Mouse (Mus musculus) hindbrain, embryonic 10.5 days (tissue): ENCODE results near the gene Sugp1. TPM values are rescaled to one million over a fixed set of nuclear protein-coding genes. Genes with fewer than 3 reads are reported as not detected.

Experiments
- polyA plus RNA-seq: library from polyadenylated mRNA; unstranded; fragments of >200 nt; fragmentation: Nextera tagmentation; extraction: Ambion mirVana; gene quantifications from 2 replicates; pipeline ENCODE4 v1.2.1, GENCODE M21; 2016

Sugp1 gene
- polyA plus RNA-seq, 1 experiment from 2014 or later, result 54.2 TPM

Other genes starting within 250 kb of the Sugp1 start
- gene Gmip, start 234.1 kb upstream of the Sugp1 start, polyA plus RNA-seq, result 10.4 and 16.5 TPM in 2 replicates
- gene Lpar2, start 220.4 kb upstream of the Sugp1 start, polyA plus RNA-seq, result 0.63 and 0.73 TPM in 2 replicates
- gene Pbx4, start 210.3 kb upstream of the Sugp1 start, polyA plus RNA-seq, result 39.8 and 49.9 TPM in 2 replicates
- gene Cilp2, start 155.1 kb upstream of the Sugp1 start, polyA plus RNA-seq, result 0.44 and 0.47 TPM in 2 replicates
- gene Tssk6, start 140.6 kb upstream of the Sugp1 start, polyA plus RNA-seq, result 4.7 and 4.8 TPM in 2 replicates
- 166 and 177 TPM in 2 replicates for gene Ndufa13, start 140.3 kb upstream of the Sugp1 start, polyA plus RNA-seq
- 4.9 and 7.3 TPM in 2 replicates for gene Yjefn3, start 140.1 kb upstream of the Sugp1 start, polyA plus RNA-seq
- gene Gatad2a, start 46.4 kb upstream of the Sugp1 start, polyA plus RNA-seq, result 46.9 and 50.3 TPM in 2 replicates
- gene Mau2, start 79 bp upstream of the Sugp1 start, polyA plus RNA-seq, result 62.6 and 66.8 TPM in 2 replicates
- 0.56 and 0.88 TPM in 2 replicates for gene Tm6sf2, start 30.1 kb downstream of the Sugp1 start, polyA plus RNA-seq
- gene Hapln4, start 40.6 kb downstream of the Sugp1 start, polyA plus RNA-seq, result 0.12 and 0.20 TPM in 2 replicates
- 20.2 and 67.1 TPM in 2 replicates for gene Ncan, start 78.1 kb downstream of the Sugp1 start, polyA plus RNA-seq
- 37.0 and 38.0 TPM in 2 replicates for gene Nr2c2ap, start 88.5 kb downstream of the Sugp1 start, polyA plus RNA-seq
- gene Rfxank, start 96.3 kb downstream of the Sugp1 start, polyA plus RNA-seq, result 19.5 and 20.6 TPM in 2 replicates
- gene Borcs8, start 96.7 kb downstream of the Sugp1 start, polyA plus RNA-seq, result 46.9 and 48.3 TPM in 2 replicates
- 0.58 and 0.76 TPM in 2 replicates for gene Mef2b, start 96.9 kb downstream of the Sugp1 start, polyA plus RNA-seq
- gene Tmem161a, start 129.5 kb downstream of the Sugp1 start, polyA plus RNA-seq, result 56.2 and 64.9 TPM in 2 replicates
- 2.6 and 3.5 TPM in 2 replicates for gene Slc25a42, start 169.5 kb downstream of the Sugp1 start, polyA plus RNA-seq
- gene Sugp2, start 191.4 kb downstream of the Sugp1 start, polyA plus RNA-seq, result 56.1 and 58.2 TPM in 2 replicates
- gene Armc6, start 191.7 kb downstream of the Sugp1 start, polyA plus RNA-seq, result 39.7 and 40.9 TPM in 2 replicates
- 107 and 108 TPM in 2 replicates for gene Homer3, start 240.0 kb downstream of the Sugp1 start, polyA plus RNA-seq